Mouse (Mus musculus): ENCODE results near the gene Ddx46.
"Not testable (repeated sequence)": the region's sequence is repeated elsewhere in the genome, so short reads cannot be mapped to it uniquely, and the experiment has no call there.

GRCm38 (mm10) chr13:55622156-55622648 lies 12.6 kb upstream of the Ddx46 start:
- TF ChIP-seq CTCF (conservative IDR thresholded peaks at IDR 0.05; ENCODE audit: insufficient read depth, insufficient read length, low read depth, low read length); POLR2A (IDR thresholded peaks at IDR 0.05; ENCODE audit: low read depth, low read length): not testable (repeated sequence)

Data from kidney, adult 2 months (tissue).